Mouse (Mus musculus) embryonic facial prominence, embryonic 15.5 days (tissue): ENCODE data around the gene Trim59. TPM values are rescaled to one million over a fixed set of nuclear protein-coding genes. Genes with fewer than 3 reads are reported as not detected.

Experiments used
- ATAC-seq: fragments of 200-750 bp; cut with Nextera tagmentation; 2 replicates; pipeline ENCODE4 v1.8.0; 2017; ENCODE audit warnings: low read depth, moderate TSS enrichment; ENCODE audit not compliant: insufficient number of reproducible peaks, low FRiP score, low TSS enrichment
- H3K27ac ChIP-seq: fragments of 300-500 bp; sonication (generic); replicated peaks from 2 replicates; pipeline ENCODE4 v1.5.1; 2015; ENCODE audit warnings: mild to moderate bottlenecking, inconsistent platforms
- H3K27me3 ChIP-seq: fragments of 300-500 bp; sonication (generic); 2 replicates; pipeline ENCODE4 v1.6.1; 2015; ENCODE audit warnings: inconsistent platforms
- H3K36me3 ChIP-seq: fragments of 300-500 bp; sonication (generic); 2 replicates; pipeline ENCODE4 v1.6.1; 2015; ENCODE audit warnings: mild to moderate bottlenecking, inconsistent platforms
- H3K4me1 ChIP-seq: fragments of 300-500 bp; sonication (generic); 2 replicates; pipeline ENCODE4 v1.6.1; 2015; ENCODE audit warnings: inconsistent platforms
- H3K4me2 ChIP-seq: fragments of 300-500 bp; sonication (generic); replicated peaks from 2 replicates; pipeline ENCODE4 v1.6.1; 2015; ENCODE audit warnings: mild to moderate bottlenecking, inconsistent platforms
- H3K4me3 ChIP-seq: fragments of 300-500 bp; sonication (generic); replicated peaks from 2 replicates; pipeline ENCODE4 v1.5.1; 2015; ENCODE audit warnings: mild to moderate bottlenecking, inconsistent platforms
- H3K9ac ChIP-seq: fragments of 300-500 bp; sonication (generic); 2 replicates; pipeline ENCODE4 v1.6.1; 2015; ENCODE audit warnings: inconsistent platforms
- H3K9me3 ChIP-seq: fragments of 300-500 bp; sonication (generic); replicated peaks from 2 replicates; pipeline ENCODE4 v1.6.1; 2016; ENCODE audit warnings: inconsistent platforms
- WGBS: fragments of 180-500 bp; shearing (Covaris S2); methylation state at CpG from one replicate; pipeline ENCODE4 v1.1.7; 2015; 5-methylcytosine and 5-hydroxymethylcytosine counted together
- microRNA counts: library from miRNA; unstranded; fragments of <30 nt; microRNA quantifications from one replicate; lab custom pipeline; 2016
- microRNA-seq: library from miRNA; unstranded; fragments of <30 nt; microRNA quantifications from one replicate; pipeline ENCODE4, GENCODE M21; 2016; ENCODE audit warnings: borderline number of aligned reads
- polyA plus RNA-seq: library from polyadenylated mRNA; unstranded; fragments of >200 nt; fragmentation: Nextera tagmentation; extraction: Ambion mirVana; gene quantifications from 2 replicates; pipeline ENCODE4 v1.2.1, GENCODE M21; 2015

Trim59 gene
- polyA plus RNA-seq, 1 experiment from 2014 or later, result 86.0 TPM

- Histone ChIP-seq H3K36me3 (peaks cover 4% of the 10 kb centered on the region; the same call in 1 of the 2 replicates), H3K4me3 (peak within 1 kb of the TSS; percentile 89), H3K4me2 (peak within 1 kb of the TSS; percentile 81), H3K9me3 (no peaks in the 10 kb centered on the region), H3K4me1 (peaks cover 10% of the 10 kb centered on the region; the same call in 1 of the 2 replicates), H3K27ac (peak within 1 kb of the TSS; percentile 93), H3K9ac (peak within 1 kb of the TSS; percentile 79), H3K27me3 (no peaks in the 10 kb centered on the region)
- WGBS, result under 1% methylated on average over 76 of the region's 76 CpGs
- ATAC-seq, result peak; percentile 97
These were observed 39.9 kb downstream of the Trim59 start, which contains the start of the genes Ift80 and Smc4 for GRCm38 (mm10) chr3:69004437-69005337. Gene Ift80, minus strand, starts transcription at chr3:69004570. Gene Smc4, plus strand, starts transcription at chr3:69004738.

GRCm38 (mm10) chr3:69004055-69004436, 40.5 kb downstream of the Trim59 start:
- Histone ChIP-seq H3K36me3 (no peaks in the 10 kb centered on the region), H3K4me1 (peaks cover 10% of the 10 kb centered on the region; the same call in 1 of the 2 replicates), H3K9ac (peak overlapping the region; percentile 53), H3K4me2 (peak overlapping the region; percentile 59), H3K27me3 (no peaks in the 10 kb centered on the region), H3K9me3 (no peaks in the 10 kb centered on the region), H3K27ac (peak overlapping the region; percentile 40; the same call in 1 of the 2 replicates), H3K4me3 (peak overlapping the region; percentile 89)
- WGBS, result 1% methylated on average over 7 of the region's 7 CpGs
- peak; percentile 13; the same call in 1 of the 2 replicates for ATAC-seq

DNA sequence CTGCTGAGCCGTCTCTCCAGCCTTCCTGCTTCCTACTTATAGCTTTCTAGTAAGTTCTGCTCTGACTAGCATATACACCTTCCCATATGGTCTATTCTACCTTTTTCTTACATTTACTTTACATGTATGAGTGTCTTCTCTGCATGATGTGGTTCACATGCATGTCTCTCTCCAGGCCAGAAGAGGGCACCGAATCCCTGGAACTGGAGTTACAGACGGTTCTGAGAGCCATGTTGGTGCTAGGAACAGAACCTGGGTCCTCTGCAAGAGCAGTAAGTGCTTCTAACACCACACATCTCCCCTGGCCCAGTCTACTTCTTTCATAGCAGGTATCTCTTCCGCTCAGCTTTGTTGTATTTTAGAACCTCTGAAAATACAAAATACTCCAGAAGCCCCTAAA, 41.8 kb downstream of the Trim59 start:
- H3K9ac ChIP-seq, result no peak overlapping the region
- no peaks in the 10 kb centered on the region for H3K27me3 ChIP-seq
- peaks cover 10% of the 10 kb centered on the region; the same call in 1 of the 2 replicates for H3K4me1 ChIP-seq
- H3K9me3 ChIP-seq, result no peaks in the 10 kb centered on the region
- H3K4me3 ChIP-seq, result no peak overlapping the region
- H3K4me2 ChIP-seq, result no peak overlapping the region
- no peak overlapping the region for H3K27ac ChIP-seq
- H3K36me3 ChIP-seq, result no peaks in the 10 kb centered on the region
- WGBS, result 88% methylated on average over 4 of the region's 4 CpGs
- ATAC-seq, result no peak

- Histone ChIP-seq H3K4me1 (no peaks in the 10 kb centered on the region), H3K27me3 (no peaks in the 10 kb centered on the region), H3K27ac (no peak overlapping the region), H3K9ac (no peak overlapping the region), H3K9me3 (no peaks in the 10 kb centered on the region), H3K4me2 (no peak overlapping the region), H3K36me3 (peaks cover 11% of the 10 kb centered on the region; the same call in 1 of the 2 replicates), H3K4me3 (no peak overlapping the region)
- no peak for ATAC-seq
- WGBS, result 68% methylated on average over 2 of the region's 2 CpGs
These were observed 58.0 kb downstream of the Trim59 start for GRCm38 (mm10) chr3:68986550-68986949.

MicroRNAs within 50 kb of the gene (microRNA counts, 519-probe panel; counts per million panel counts)
- 4,112 counts per million, percentile 94 among the panel's probes with 10 or more counts for microRNA mmu-miR-15b (lab: Ali Mortazavi, UCI)

Small RNA genes within 50 kb of the gene (microRNA-seq; reads per million reads assigned to microRNA genes)
- gene Mir15b (747 reads per million, percentile 74 among the genes with 10 or more reads in this experiment), gene Mir16-2 (362 reads per million, percentile 69 among the genes with 10 or more reads in this experiment)

Other genes starting within 250 kb of the Trim59 start
- 1.2 and 1.4 TPM in 2 replicates for gene 1110032F04Rik, start 175.2 kb downstream of the Trim59 start, polyA plus RNA-seq
- 16.7 and 19.6 TPM in 2 replicates for gene Ift80, start 40.2 kb downstream of the Trim59 start, polyA plus RNA-seq
- gene Smc4, start 40.0 kb downstream of the Trim59 start, polyA plus RNA-seq, result 143 and 144 TPM in 2 replicates
- gene Kpna4, start 82.4 kb upstream of the Trim59 start, polyA plus RNA-seq, result 30.1 and 32.7 TPM in 2 replicates
- gene Arl14, start 177.7 kb upstream of the Trim59 start, polyA plus RNA-seq, result 0.13 TPM in 1 of 2 replicates, not detected in the other